Mouse (Mus musculus): ENCODE data around the gene Tdrd9. TPM values are rescaled to one million over a fixed set of nuclear protein-coding genes. Genes with fewer than 3 reads are reported as not detected.
A peak's percentile ranks its signal among the peaks of the same experiment; 100 is the strongest.

Gene Tdrd9
- total RNA-seq, 2 experiments from 2014 or later = 0.44 to 0.49 TPM

DNA sequence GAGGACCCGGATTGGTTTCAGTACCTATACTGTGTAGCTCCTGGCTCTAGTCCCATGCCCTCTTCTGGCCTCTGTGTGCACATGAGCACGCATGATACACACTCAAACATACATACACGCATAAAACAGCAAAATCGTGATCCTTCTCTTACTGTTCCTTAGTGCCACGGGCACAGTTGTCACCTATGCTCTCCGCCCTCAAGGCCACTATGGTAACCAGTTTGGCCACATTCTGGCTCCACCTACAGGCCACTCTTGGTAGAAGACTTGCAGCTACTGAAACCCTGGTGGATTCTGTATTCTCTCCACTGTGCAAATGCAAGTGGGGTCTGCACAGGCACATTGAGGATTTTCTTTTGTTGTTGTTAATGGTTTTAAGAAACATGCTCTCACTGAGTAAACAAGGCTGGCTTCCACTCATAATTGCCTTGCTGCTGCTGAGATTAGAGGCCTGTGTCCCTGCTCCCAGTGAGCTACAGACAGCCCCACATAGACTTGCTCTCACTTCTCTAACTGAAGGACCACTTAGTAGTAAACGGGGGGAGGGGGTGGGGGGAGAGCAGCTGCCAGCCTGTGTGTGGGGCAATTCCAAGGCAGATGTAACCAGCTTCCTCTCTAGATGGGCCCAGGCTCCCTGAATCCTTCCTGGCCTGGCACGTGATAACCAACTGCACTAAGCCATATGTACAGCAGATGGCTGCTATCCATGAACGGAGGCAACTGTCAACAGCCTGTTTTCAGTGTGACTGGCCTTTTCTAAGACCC, 13.1 kb upstream of the Tdrd9 start:
- peak in 1 of 2 experiments; percentile 72 for DNase-seq (ENCODE audit: low spot score in 2 of 2)

DNA sequence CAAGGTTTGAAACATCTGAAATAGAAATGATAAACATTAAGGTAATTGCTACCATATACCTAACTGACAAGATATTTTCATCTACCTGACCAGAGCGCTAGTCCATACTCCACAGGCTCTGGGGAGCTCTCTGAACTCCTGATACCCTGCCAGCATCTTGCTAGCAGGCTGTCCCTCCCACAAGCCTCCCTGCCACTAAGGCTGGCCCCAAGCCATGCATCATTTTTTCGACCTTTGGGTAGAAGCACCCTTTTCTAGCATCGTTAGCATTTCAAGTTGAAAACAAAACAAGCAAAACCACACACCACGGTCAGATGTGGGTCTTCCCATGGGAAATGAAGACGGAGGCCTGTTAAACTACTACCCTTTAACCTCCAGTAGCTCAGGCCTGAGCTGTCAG, 8.0 kb upstream of the Tdrd9 start:
- DNase-seq (ENCODE audit: low spot score in 2 of 2) = no peak

DNA sequence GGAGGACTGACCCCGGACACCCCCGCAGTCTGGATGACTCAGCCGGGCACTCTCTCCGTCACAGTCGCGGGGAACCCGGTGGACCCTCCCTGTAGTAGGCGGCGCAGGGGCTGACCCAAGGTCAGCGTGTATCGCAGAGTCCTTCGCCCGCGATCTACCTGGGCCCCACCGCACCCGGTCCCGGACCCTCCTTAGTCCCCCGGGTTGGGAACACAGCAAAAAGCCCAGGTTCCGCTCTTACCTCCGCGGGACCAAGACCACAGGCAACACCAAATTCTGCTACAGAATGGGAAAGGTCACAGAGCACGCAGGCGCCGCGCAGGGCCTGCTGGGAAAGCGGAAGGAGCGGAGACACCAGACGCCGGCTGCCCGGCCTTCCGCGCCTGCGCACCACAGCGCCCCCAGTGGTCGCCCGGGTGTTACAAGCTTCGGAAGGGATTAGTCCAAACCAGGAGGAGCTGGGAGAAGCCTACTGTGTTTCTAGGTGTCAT, 4.6 kb upstream of the Tdrd9 start, which contains the start of gene Atp5mpl:
Atp5mpl (minus strand) TSS at position 295 of the 491 bp plus-strand sequence.
- DNase-seq (ENCODE audit: low spot score in 2 of 2) = peak; percentile 98 to 99

DNA sequence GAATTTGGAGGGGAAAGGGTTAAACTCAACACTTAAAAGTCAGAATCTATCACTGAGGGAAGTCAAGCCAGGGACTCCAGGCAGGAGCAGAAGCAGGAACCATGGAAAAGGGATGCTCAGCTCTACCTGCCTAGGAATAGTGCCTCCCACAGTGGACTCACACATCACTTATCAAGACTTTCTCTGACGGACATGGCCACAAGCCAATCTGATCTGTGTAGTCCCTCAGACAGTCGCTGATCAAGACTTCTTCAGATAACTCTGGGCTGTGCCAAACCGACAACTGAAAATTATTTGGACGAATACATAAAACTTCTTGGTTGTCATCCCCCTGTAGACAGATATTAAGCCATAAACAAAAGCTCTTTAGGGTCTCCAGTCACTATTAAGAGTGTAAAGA, 1.3 kb upstream of the Tdrd9 start:
- DNase-seq (ENCODE audit: low spot score in 2 of 2) = no peak

DNA sequence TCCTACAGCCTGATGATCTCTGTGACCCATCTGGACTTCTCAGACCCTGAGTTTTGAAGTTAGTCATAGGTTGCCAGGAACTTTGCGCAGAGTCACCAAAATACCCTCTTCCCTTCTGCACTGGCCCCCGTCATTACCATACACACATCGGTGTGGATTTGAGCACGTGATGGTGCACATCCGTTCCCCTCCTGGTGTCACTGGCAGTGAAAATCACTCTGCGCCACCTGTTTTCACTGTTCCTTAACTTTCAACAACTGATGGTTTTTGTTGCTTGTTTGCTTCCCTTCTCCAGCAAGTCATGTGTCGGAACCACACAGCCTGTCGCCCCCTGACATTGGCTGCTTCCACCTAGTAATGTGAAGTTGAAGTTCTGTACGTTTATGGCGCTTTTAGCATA, 1.1 kb downstream of the Tdrd9 start:
- no peak for DNase-seq (ENCODE audit: low spot score in 2 of 2)

DNA sequence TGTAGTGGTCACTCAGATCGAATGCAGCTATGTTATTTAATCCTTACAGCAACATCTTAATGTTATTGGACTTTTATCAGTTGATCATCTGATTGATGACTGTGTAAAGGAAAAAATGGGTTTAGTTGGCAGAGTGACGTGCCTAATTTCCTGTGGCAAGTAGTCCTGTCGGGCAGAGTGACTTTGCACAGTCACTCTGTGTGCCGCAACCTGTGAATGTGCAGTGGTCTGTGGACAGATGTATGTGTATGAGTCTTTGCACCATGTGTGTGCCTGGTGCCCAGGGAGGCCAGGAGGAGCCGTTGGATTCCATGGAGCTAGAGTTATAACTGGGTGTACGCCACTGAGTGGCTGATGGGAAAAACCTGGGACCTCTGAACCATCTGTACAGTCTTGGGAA, 3.2 kb downstream of the Tdrd9 start:
- DNase-seq (ENCODE audit: low spot score in 2 of 2) = no peak

DNA sequence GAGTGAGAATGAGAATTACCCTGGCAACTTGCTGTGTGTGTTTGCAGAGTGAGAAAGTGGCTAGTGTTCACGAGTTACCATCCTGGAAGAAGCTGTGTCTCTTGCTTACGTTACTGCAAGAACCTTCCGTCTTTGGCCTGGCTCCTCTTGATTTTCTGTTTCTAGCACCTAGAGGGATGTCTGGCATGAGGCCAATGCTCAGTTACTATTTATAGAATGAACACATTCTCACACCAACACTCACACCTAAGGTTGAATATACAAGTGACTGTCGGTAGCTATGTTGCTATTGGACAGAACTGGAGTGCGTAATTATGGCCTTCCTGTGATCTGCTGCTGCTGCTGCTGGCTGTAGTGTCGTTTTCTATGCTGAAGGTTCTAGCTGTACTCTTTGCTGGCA, 5.8 kb downstream of the Tdrd9 start:
- DNase-seq (ENCODE audit: low spot score in 2 of 2) = no peak

DNA sequence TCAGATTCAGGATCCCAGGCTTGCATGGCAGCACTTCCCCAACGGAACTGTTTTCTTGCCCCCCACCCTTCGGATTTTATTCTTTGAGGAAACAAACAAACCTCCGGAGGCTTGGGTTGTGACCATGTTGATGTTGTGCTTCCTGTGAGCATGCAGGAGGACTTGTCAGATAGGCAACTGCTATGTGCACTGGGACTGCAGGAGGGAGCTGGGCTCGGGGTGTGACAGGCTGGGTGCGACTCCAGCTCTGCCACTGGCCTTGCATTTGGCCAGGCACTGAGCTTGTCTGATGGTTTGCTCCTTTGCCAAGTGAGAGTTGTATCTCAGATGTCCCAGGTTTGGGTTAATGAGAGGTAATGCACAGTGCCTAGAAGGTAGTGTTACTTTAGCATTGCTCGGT, 6.9 kb downstream of the Tdrd9 start:
- DNase-seq (ENCODE audit: low spot score in 2 of 2) = no peak

DNA sequence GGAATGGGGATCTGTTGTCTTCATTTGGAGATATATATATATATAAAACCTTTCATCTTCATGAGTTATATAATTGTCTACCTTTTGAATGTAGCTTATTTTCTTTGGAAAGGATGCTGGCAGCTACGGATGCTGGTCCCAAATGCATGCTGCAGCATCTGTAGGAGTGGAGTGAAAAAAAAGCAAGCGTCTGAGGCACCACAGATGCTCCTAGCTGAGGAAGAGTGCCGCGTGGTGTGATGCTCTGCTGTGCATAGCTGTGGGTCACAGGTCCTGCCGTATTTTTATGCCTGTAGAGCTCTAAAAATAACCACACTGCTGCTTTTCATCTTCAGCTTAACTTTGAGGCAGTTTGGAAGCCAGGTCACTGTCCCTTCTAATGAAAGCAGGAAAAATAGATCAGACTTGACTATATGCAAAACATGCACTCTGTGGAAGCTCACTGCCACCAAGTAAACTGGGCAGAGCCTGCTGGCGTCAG, 9.6 kb downstream of the Tdrd9 start, which contains the start of gene Rd3l:
Rd3l (minus strand) TSS at position 431 of the 481 bp plus-strand sequence.
- no peak for DNase-seq (ENCODE audit: low spot score in 2 of 2)

DNA sequence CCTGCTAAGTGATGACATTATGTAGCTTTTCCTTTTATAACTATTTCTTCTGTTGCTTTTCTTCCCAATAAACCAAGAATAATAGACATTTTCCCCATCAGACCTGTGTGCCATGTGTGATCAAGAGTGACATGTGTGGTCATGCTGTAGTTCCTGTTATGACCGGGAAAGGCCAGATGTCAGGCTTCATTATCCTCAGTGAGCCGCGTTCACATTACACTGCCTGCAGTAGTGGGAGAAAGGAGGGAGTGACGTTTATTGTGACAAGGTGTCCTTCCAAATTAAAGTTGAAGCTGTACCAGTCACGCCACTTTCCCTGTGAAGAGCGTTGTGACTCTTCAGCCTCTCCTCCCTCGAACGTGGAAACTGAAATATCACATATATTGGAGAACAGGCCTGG, 10.5 kb downstream of the Tdrd9 start:
- no peak for DNase-seq (ENCODE audit: low spot score in 2 of 2)

DNA sequence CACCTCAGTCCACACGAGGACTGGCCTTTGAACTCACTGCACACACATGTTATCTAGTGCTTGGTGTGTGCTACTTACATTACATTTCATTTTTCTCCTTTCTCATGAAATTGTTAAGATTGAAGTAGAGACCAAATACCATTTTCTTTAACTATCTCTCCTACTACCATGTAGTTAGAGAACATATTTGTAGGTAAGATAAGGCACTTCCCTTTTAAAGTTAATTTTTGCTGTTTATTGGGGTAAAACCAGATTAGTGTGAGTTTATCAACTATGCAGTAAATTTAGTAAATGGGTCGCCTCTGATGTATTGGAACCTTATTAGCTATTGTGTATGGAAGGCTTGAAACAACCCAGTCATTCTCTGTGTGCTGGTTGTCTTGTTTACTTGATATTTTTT, 11.8 kb downstream of the Tdrd9 start:
- DNase-seq (ENCODE audit: low spot score in 2 of 2) = no peak

DNA sequence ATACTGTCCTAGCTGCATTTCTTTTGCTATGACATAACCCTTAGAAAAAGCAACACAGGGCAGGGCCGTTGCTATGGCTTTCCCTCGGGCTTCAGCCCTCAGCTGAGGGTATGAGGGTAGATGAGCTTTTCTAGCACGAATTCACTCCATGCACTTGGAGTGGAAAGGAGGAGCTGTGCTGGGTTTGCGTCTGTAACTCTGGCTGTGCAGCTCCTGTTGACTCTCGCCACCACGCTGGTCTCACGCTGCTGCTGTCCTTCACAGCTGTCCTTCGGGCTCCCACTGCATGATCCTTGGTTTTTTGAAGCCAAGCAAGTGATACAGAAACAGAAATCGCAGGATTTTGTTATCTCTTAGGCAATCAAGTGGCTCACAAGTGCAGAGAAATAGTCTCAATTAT, 15.4 kb downstream of the Tdrd9 start:
- no peak for DNase-seq (ENCODE audit: low spot score in 2 of 2)

DNA sequence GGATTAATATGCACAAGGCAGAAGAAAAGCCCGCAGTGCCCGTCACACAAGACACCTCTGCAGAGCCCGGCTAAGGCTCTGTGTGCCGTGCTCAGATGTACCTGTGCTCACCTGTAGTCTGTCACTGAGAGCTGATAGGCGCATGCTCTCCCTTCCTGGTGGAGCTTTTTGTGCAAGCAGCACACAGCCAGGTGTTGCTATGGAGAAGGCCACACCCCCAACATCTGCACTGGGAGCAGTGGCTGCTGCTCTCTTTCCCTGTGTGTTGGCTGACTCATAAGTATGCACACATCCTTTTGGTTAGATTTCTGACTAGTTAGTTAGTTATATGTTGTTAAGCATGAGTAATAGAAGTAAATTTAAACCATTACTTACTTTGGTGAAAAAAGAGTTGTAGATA, 21.3 kb downstream of the Tdrd9 start:
- DNase-seq (ENCODE audit: low spot score in 2 of 2) = no peak

DNA sequence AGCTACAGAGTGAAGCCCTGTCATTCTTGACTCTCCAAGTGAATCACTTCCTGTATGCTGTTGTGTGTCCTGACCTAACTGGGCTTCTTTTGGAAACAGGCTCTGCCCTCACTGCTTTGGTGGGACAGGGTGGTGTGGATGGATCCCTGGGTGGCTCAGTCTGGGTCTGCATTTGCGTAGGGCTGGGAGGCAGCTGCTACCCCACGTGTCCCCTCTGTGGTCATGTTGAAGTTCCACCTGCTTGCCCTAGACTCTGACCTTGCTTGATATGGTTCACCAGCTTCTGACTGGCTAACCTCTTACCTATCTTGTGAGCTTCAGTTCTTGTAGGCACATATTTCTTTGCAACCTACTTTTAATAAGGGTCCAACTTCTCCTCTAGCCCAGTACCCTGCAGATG, 23.8 kb downstream of the Tdrd9 start:
- no peak for DNase-seq (ENCODE audit: low spot score in 2 of 2)

DNA sequence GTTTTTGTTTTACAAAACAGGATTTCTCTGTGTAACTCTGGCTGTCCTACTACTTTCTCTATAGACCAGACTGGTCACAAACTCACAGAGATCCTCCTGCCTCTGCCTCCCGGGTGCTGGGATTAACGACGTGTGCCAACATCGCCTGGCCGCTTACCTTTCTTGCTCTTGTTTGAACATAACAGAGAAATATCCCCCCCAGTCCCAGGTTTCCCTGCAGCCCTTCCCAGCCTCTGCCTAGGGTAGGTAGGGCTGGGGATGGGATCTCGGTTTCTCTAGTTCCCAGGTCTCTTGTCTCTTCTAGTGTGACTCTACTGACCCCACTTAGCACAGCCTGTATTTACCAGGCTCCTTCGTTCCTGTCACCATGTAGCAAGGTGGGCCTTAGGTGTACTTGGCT, 28.4 kb downstream of the Tdrd9 start:
- DNase-seq (ENCODE audit: low spot score in 2 of 2) = no peak

DNA sequence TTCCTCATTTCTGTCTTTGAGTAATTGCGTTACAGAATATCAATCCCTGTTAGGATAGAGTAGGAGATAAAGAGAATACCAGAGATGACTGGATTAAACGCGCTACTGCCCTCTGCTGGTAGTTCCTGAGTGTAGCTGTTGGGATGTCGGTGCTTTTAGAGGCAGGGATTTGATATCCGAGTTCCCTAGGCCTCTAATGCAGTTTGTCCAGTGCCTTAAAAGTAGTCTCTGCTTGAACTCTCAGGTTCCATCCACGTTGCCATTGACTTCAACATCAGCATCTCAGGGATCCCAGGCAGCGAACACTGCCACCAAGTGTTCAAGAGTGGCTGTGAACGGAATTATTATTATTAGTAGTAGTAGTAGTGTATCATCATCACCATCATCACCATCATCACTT, 29.9 kb downstream of the Tdrd9 start:
- DNase-seq (ENCODE audit: low spot score in 2 of 2) = peak; percentile 34 to 73

DNA sequence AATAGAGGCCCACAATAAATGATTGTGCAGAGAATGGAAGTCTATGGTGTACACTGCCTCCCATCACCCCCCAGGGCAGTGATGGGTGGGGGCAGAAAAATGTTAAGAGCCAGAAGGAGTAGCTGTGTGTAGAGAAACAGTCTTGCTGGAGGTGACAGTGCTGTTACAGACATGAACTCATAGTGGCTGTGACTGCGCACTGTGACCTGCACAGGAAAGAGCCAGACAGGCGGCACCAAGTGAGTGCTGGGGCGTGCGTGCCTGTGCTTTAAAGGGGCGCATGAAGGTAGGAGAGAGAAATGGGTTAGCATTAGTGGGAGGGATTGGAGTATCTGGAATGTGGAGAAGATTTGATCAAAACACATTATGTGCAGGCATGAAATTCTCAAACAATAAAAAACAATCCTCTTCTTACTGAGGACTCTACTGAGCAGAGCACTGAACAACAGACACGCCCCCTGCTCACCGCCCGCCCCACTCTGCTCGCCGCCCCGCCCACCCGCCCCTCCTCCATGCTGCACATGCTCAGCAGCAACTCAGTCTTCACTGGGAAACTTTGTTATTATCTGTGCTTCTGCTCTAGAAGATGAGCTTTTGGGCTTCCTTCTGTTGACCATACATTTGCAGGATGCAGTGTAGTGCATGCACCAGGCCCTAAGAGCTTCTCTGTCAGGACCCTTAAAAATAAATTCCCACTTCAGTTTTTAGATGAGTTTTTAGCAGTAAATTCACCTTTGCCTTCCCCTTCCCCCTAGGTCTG, 41.3 kb downstream of the Tdrd9 start:
- peak in 1 of 2 experiments; percentile 8 for DNase-seq (ENCODE audit: low spot score in 2 of 2)

DNA sequence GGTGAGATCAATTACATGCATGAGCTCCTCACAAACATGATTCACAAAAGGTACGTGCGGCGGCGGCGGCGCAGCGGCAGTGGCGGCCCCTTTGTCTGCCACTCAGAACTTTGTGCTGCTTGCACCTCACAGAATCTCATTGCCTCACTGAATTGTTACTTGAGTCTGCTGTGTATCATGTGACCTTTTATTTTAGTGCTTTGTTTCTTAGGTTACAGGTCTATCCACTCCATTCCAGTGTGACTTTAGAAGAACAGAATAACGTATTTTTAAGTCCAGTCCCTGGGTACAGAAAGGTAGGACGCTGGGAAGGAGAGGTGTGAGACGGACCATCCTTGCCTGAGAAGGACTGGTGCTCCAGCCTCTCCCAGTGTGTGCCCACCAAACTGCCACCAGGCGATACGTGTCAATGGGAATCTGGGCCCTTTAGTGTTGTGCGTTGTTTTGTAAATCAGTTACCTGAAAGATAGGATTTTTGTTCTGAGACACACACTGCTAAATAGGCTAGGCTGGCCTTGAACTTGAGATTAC, 42.0 kb downstream of the Tdrd9 start:
- DNase-seq (ENCODE audit: low spot score in 2 of 2) = no peak

DNA sequence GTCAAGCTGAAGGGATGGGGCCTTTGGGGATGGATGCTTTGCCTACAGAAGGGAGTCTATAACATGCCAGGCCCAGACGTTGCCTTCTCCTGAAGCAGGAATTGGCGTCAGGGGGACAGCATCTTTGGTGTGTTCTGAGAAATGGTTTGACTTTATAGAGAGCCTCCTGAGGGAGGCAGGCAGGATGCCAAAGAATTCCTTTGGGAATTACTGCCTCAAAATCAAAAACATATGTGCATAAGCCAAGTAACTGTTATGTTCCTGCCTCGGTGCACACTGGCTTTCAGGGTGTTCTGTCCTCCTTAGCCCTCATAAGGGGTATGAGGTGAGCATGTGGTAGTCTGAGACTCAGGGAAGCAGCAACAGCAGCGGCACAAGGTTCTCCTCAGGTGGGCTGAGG, 45.0 kb downstream of the Tdrd9 start:
- DNase-seq (ENCODE audit: low spot score in 2 of 2) = no peak

DNA sequence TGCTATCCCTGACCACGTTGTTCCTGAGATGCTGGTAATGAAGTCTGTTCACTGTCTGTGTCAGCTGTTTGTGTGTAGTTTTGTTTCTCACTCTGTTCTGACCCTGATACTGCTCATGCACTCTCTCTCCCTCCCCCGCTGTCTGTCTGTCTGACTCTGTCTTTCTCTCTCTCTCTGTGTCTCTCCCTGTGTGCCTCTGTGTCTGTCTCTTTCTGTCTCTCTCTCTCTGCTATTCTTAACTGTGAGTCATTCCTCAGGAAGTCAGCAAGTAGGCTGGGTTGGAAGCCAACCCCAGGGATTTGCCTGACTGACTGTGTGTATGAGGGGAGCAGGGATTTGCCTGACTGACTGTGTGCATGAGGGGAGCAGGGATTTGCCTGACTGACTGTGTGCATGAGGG, 51.9 kb downstream of the Tdrd9 start:
- DNase-seq (ENCODE audit: low spot score in 2 of 2) = no peak

DNA sequence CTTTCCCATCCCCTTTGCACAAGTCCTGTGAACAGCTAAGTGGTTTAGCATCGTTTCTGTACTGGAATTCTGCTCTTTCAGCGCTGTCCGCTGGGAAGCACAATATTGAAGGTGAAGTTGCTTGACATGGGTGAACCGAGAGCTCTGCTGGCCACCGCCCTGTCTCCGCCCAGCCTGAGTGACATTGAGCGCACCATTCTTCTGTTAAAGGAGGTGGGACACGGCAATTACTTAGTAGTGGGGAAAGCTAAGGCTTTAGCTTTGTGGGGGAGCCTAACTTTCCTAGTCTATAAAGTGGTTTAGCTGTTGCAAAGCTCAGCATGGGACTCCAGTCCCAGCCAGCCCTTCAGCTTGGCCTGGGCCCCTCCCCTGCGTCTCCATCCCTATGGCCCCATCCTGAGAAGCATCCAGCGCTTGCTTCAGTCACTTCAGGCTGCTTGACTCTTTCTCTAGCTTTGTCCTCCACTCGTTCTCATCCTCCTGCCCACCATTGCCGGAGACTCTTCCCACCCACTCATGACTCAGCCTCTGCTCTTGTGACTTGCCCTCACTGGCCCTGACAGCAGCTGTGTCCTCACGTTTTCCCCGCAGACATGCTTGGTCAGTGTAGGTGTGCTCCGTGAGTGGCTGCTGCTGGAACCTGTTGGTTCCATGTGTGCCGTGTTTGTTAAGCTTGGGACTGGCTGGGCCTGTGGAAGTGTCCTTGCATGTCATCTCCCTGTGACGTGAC, 53.4 kb downstream of the Tdrd9 start:
- no peak for DNase-seq (ENCODE audit: low spot score in 2 of 2)
